Mouse (Mus musculus) midbrain, postnatal 0 days (tissue): ENCODE measurements around the gene Rcor1. TPM values are rescaled to one million over a fixed set of nuclear protein-coding genes. Genes with fewer than 3 reads are reported as not detected.

Experiments used
- ATAC-seq: fragments of 200-750 bp; cut with Nextera tagmentation; 2 replicates; pipeline ENCODE4 v1.8.0; 2017; ENCODE audit warnings: moderate number of reproducible peaks, mild to moderate bottlenecking, moderate TSS enrichment, moderate library complexity; ENCODE audit not compliant: low FRiP score
- DNase-seq: peaks from one replicate; pipeline ENCODE4 v3.0.0-alpha.2; 2015; ENCODE audit warnings: low spot score
- H3K27ac ChIP-seq: fragments of 300-500 bp; sonication (generic); 2 replicates; pipeline ENCODE4 v1.5.1; 2014; ENCODE audit warnings: low read depth, mild to moderate bottlenecking, low read length, mixed read lengths
- H3K27me3 ChIP-seq: fragments of 300-500 bp; sonication (generic); 2 replicates; pipeline ENCODE4 v1.6.1; 2014; ENCODE audit warnings: low read length, control low read depth, mixed read lengths; ENCODE audit not compliant: insufficient read depth
- H3K36me3 ChIP-seq: fragments of 300-500 bp; sonication (generic); 2 replicates; pipeline ENCODE4 v1.6.1; 2014; ENCODE audit warnings: low read length, control low read depth, mixed read lengths; ENCODE audit not compliant: insufficient read depth
- H3K4me1 ChIP-seq: fragments of 300-500 bp; sonication (generic); 2 replicates; pipeline ENCODE4 v1.6.1; 2014; ENCODE audit warnings: mild to moderate bottlenecking, control low read depth, antibody characterized with exemption, low read length, mixed read lengths; ENCODE audit not compliant: insufficient read depth
- H3K4me2 ChIP-seq: fragments of 300-500 bp; sonication (generic); 2 replicates; pipeline ENCODE4 v1.6.1; 2014; ENCODE audit warnings: low read depth, mild to moderate bottlenecking, low read length, mixed read lengths; ENCODE audit not compliant: poor library complexity, severe bottlenecking
- H3K4me3 ChIP-seq: fragments of 300-500 bp; sonication (generic); 2 replicates; pipeline ENCODE4 v1.5.1; 2014; ENCODE audit warnings: low read depth, mild to moderate bottlenecking, low read length, moderate library complexity
- H3K9ac ChIP-seq: fragments of 300-500 bp; sonication (generic); replicated peaks from 2 replicates; pipeline ENCODE4 v1.6.1; 2014; ENCODE audit warnings: mild to moderate bottlenecking, low read length, moderate library complexity, mixed read lengths; ENCODE audit not compliant: poor library complexity, severe bottlenecking
- H3K9me3 ChIP-seq: fragments of 300-500 bp; sonication (generic); 2 replicates; pipeline ENCODE4 v1.6.1; 2016; ENCODE audit warnings: low read length, control low read depth
- CTCF ChIP-seq: IDR thresholded peaks from 2 replicates; pipeline ENCODE4 v1.5.1; 2016; ENCODE audit warnings: antibody characterized with exemption, mild to moderate bottlenecking
- WGBS: fragments of 180-500 bp; shearing (Covaris S2); extraction: QIAGEN DNeasy Blood & Tissue Kit; methylation state at CpG from one replicate; pipeline ENCODE4 v1.1.7; 2014; 5-methylcytosine and 5-hydroxymethylcytosine counted together
- polyA plus RNA-seq: library from polyadenylated mRNA; unstranded; fragments of >200 nt; fragmentation: Nextera tagmentation; extraction: Ambion mirVana; gene quantifications from 2 replicates; pipeline ENCODE4 v1.2.1, GENCODE M21; 2015
- total RNA-seq: library from RNA; depleted of rRNA; stranded (reverse); fragments of >200 nt; gene quantifications from 2 replicates; pipeline ENCODE4 v1.2.3, GENCODE M21; 2014

Gene Rcor1
- total and polyA plus RNA-seq, 2 experiments from 2014 or later: 2.7 to 14.9 TPM

- no peak for DNase-seq
- no peaks in the 10 kb centered on the region for H3K27me3 ChIP-seq
- H3K36me3 ChIP-seq: no peaks in the 10 kb centered on the region
- ATAC-seq: no peak
- 88% methylated on average over 5 of the region's 5 CpGs for WGBS
- no peak overlapping the region for H3K4me3 ChIP-seq
- no peak overlapping the region for H3K4me2 ChIP-seq
- H3K27ac ChIP-seq: no peak overlapping the region
- no peak overlapping the region for H3K9ac ChIP-seq
- no peak for TF ChIP-seq CTCF
- H3K4me1 ChIP-seq: no peaks in the 10 kb centered on the region; the same call in 1 of the 2 replicates
- H3K9me3 ChIP-seq: no peaks in the 10 kb centered on the region
These were observed 6.3 kb upstream of the Rcor1 start for GRCm38 (mm10) chr12:111032839-111033238.

- 68% methylated on average over 12 of the region's 12 CpGs for WGBS
- H3K4me1 ChIP-seq: no peaks in the 10 kb centered on the region; the same call in 1 of the 2 replicates
- H3K27ac ChIP-seq: no peak overlapping the region
- H3K9me3 ChIP-seq: no peaks in the 10 kb centered on the region
- no peak overlapping the region for H3K9ac ChIP-seq
- TF ChIP-seq CTCF: no peak
- H3K4me3 ChIP-seq: no peak overlapping the region
- H3K27me3 ChIP-seq: no peaks in the 10 kb centered on the region
- H3K36me3 ChIP-seq: no peaks in the 10 kb centered on the region
- no peak for DNase-seq
- no peak for ATAC-seq
- H3K4me2 ChIP-seq: no peak overlapping the region
These were observed 3.8 kb upstream of the Rcor1 start for GRCm38 (mm10) chr12:111035182-111035824.

- Histone ChIP-seq H3K4me3 (no peak overlapping the region), H3K27me3 (no peaks in the 10 kb centered on the region), H3K36me3 (no peaks in the 10 kb centered on the region), H3K27ac (no peak overlapping the region), H3K9ac (no peak overlapping the region), H3K4me2 (no peak overlapping the region), H3K4me1 (no peaks in the 10 kb centered on the region; the same call in 1 of the 2 replicates), H3K9me3 (no peaks in the 10 kb centered on the region)
- ATAC-seq (no peak), DNase-seq (no peak)
- TF ChIP-seq CTCF: peak; percentile 39
These were observed 2.9 kb upstream of the Rcor1 start for GRCm38 (mm10) chr12:111036198-111036775.

GRCm38 (mm10) chr12:111037241-111038180 lies 1.6 kb upstream of the Rcor1 start:
- peak overlapping the region; percentile 63 for H3K9ac ChIP-seq
- DNase-seq (no peak), ATAC-seq (no peak)
- peak overlapping the region; percentile 98 for H3K4me2 ChIP-seq
- H3K9me3 ChIP-seq: no peaks in the 10 kb centered on the region
- no peaks in the 10 kb centered on the region for H3K27me3 ChIP-seq
- H3K4me3 ChIP-seq: peak overlapping the region; percentile 96
- no peak for TF ChIP-seq CTCF
- no peak overlapping the region for H3K27ac ChIP-seq
- 56% methylated on average over 18 of the region's 18 CpGs for WGBS
- H3K36me3 ChIP-seq: no peaks in the 10 kb centered on the region
- no peaks in the 10 kb centered on the region; the same call in 1 of the 2 replicates for H3K4me1 ChIP-seq

- DNase-seq: peak; percentile 88
- Histone ChIP-seq H3K9ac (peak overlapping the region; percentile 63), H3K4me3 (peak overlapping the region; percentile 96), H3K27ac (peak overlapping the region; percentile 89), H3K9me3 (no peaks in the 10 kb centered on the region), H3K4me2 (peak overlapping the region; percentile 98), H3K36me3 (no peaks in the 10 kb centered on the region), H3K27me3 (no peaks in the 10 kb centered on the region), H3K4me1 (no peaks in the 10 kb centered on the region; the same call in 1 of the 2 replicates)
- ATAC-seq: peak; percentile 57
- WGBS: 0% methylated on average over 54 of the region's 54 CpGs
- no peak for TF ChIP-seq CTCF
These were observed 748 bp upstream of the Rcor1 start for GRCm38 (mm10) chr12:111038231-111038975.
